Mouse (Mus musculus) hindlimb bud, embryonic 11.5 days (tissue): ENCODE measurements around the gene Cnih1.
A peak's percentile ranks its signal among the peaks of the same experiment; 100 is the strongest.
"Not testable (repeated sequence)": the region's sequence is repeated elsewhere in the genome, so short reads cannot be mapped to it uniquely, and the experiment has no call there.

Source experiments
- DNase-seq: peaks from one replicate; pipeline ENCODE4 v3.0.0-alpha.2; 2012; ENCODE audit warnings: low read depth, low spot score; ENCODE audit errors: extremely low spot score

Cnih1 gene

DNA sequence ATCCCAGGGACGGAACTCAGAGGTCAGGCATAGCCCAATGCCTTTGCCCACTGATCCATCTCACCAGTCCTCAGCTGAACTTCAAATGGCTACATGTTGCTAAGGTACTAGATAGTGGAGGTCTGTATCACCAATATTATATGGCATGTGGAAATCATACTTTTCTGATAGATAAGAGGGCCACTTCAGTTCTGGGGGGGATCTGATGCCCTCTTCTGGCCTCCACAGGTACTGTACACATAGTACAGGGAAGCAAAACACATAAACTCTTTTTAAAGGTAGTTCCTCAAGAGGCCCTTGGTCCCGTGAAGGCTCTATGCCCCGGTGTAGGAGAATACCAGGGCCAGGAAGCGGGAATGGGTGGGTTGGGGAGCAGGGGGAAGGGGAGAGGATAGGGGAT, 2.1 kb upstream of the Cnih1 start:
- DNase-seq = no peak

GRCm38 (mm10) chr14:46788505-46788901, 292 bp upstream of the Cnih1 start:
- DNase-seq = no peak

DNA sequence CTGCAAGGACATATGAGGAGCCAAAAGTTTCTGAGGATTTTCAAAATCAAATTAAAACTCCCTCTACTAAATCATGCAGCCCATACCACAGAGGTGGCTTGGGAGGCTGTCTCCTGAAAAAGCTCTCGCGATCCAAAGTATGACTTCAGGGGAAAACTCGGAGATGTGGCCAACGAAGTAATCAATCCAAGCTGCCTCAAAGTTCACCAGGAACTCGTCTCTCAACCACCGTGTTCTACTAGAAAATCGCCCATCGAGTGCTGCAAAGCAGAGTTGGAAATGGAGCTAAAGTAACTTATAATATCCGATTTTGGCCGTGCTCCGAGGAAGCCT, 791 bp downstream of the Cnih1 start:
- peak; percentile 18 for DNase-seq

GRCm38 (mm10) chr14:46785247-46785646, 3.0 kb downstream of the Cnih1 start:
- DNase-seq = no peak

DNA sequence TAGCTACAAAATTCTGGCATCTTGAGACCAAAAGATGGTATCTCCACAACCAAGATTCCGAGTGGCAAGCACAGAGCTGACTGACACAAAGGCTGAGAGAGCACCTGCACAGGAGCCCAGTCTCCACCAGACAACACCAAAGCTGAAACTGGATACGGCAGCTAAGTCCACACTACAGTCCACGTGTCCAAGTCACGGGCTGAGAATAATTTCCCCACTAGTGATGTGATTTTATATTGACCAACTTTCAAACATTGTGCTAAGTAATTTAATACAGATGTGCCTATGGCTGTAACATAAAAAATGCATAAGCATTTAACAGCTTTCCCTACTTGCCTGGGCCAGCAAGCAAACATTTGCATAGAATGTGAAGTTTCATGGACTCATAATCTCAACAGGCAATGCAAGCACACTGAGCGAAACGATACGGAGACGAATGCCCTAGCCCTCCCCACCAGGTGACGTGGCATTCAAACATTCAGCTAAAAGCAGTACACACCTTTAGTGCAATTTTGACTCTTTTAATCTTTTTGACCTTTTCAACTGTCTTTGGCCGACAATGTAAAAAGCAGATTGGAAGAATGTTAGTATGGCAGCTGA, 4.8 kb downstream of the Cnih1 start:
- no peak for DNase-seq

DNA sequence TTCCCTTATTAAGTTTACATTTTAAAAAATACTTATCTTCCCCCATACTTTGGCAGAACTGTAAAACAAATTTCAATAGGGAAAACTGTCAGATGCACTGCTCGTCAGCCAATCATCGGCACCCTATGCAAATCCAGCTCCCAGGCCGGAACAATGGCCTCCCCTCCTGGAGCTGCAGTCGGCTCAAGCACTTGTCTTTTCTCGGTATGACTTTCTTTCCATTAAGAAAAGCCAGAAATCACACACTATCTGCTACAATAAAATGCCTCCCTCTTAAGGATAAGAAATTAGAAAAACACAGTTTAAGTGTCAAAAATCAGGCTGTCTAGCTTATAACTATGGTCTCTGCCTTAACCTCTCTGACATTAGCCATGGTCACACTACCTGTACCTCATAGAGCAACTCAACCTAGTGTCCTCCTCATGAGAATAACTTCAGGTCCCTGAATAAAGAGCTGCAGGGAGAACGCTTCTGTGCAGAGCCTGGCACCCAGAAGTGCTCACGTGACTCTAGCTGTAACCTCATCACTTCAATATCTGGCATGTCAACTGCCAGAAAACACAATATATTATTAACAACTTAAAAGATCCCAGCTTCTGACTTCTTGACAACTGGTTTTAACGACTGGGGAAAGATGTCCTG, 5.9 kb downstream of the Cnih1 start:
- no peak for DNase-seq

DNA sequence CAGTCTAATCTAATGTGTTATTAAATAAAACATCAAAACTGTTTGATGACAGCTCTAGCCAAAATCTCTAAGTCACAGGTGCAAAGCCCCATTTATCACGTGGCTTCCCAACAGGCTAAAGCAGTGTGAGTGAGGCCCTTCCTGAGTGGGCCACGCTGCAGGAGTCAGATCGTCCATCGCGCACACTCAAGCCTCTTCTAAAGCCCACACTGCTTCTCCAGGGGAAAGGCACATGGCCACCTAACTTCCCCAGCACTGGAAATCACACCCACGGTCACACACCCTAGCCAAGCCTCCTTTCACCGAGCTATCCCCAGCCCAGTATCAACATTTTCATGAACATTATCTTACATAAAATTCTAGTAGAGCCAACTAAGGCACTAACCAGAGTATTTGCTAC, 7.1 kb downstream of the Cnih1 start:
- DNase-seq = no peak

- no peak for DNase-seq
Observed at GRCm38 (mm10) chr14:46779217-46779616, 9.0 kb downstream of the Cnih1 start.

- DNase-seq = no peak
Observed at GRCm38 (mm10) chr14:46778756-46779155, 9.5 kb downstream of the Cnih1 start.

DNA sequence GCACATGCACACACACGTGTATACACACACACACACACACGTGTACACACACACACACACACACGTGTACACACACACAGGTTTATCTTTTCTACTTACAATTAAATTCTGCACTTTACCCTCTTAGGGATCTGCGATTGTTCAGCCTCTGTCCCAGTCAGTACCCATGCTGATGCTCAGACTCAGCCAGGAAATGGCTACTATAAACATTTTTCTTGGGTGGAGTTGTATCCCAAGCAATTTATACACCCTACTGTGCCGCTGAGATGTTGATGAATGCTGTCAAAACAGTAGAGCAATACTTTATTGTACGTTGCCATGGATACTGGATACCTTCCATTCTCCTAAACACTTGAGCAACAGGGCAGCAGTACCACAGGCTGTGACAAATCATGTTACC, 18.2 kb downstream of the Cnih1 start:
- no peak for DNase-seq

GRCm38 (mm10) chr14:46767116-46767515, 21.1 kb downstream of the Cnih1 start:
- DNase-seq = no peak

DNA sequence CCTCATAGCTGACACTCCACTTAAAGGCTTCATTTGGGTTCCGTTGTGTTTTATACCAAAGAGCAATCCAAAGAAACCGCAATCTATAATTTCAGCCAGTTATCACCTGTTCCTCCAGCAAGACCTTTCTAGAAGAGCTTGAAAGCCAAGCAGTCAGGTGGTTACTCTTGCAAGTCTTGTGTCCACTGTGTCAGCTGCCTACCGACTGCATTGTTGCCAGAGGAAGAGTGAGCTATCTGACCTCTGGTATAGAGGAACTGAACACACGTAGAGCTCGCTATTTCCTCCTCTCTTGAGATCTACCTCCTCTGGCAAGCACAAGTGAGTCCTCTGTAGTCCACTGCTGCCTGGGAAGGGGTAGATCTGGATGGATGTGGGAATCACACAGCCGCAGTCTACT, 27.0 kb downstream of the Cnih1 start:
- no peak for DNase-seq

DNA sequence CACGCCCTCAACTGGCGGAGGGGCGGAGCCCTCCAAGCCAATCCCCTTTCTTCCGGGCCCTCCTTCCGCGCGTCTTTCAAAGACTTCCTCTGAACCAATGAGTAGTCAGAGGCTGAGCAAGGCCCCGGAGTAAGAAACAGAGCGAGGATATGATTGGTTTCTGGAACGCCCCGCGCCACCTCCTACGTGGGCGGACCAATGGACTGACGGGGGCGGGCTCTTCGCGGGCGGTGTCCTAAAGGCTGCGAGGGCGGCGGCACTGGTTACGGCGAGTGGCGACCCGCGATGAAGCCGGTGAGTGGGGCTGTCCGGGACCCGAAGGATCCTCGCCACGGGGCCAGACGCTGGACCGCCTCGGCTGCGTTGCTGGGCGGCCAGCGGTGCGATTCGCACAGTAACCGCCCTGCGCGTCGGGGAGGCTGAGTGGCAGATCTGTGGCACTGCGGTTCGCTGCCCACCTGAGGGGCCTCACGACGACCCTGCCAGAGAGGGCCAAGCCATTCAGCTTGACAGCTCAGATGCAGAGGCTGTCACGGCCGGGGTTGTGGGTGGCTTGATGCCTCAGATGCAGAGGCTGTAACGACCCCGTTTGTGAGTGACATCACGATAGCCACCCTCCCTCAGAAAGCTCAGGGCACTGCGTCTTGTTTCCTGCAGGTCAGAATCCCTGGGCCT, 27.7 kb downstream of the Cnih1 start, which contains the start of gene Cdkn3:
Gene Cdkn3 (plus strand): TSS at position 187 of the 675 bp plus-strand sequence.
- peak; percentile 73 for DNase-seq

GRCm38 (mm10) chr14:46759970-46760354, 28.2 kb downstream of the Cnih1 start:
- no peak for DNase-seq

GRCm38 (mm10) chr14:46757736-46758135, 30.5 kb downstream of the Cnih1 start:
- no peak for DNase-seq

DNA sequence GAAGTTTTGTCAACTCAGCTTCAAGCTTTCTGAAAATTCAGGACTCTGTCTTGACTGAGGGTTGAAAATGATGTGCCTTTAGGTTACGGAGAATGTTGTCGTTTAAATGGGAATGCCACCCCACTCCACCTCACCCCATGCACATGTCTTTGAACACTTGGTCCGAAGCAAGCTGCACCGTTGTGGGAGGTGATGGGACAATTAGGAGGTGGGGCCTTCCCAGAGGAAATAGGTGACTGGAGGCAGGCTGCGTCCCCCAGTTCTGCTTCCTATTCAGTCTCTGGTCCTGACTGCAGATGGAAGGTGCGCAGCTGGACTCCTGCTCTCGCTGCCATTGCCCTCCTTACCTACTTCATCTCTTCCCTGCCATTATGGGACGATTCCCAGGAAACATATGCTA, 32.4 kb downstream of the Cnih1 start:
- DNase-seq = no peak

GRCm38 (mm10) chr14:46754371-46754770, 33.8 kb downstream of the Cnih1 start:
- DNase-seq = not testable (repeated sequence)

DNA sequence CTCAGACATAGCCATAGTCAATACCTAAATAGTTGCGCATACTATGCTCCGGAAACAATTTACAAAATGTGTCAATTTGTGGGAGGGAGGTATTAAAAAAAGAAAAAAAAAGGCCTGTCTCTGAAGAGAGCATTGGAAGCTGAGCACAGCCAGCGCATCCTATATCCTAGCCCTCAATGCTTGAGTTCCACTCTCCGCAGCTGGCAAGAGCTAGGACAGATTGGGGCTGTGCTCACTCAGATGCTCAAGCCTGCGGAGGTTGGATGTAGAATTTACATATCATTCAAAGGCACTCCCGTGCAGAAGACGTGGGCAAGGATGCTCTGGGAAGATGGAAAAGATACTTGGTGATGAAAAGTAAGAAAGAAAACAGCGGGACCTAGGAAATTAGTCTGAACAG, 42.8 kb downstream of the Cnih1 start:
- DNase-seq = no peak

DNA sequence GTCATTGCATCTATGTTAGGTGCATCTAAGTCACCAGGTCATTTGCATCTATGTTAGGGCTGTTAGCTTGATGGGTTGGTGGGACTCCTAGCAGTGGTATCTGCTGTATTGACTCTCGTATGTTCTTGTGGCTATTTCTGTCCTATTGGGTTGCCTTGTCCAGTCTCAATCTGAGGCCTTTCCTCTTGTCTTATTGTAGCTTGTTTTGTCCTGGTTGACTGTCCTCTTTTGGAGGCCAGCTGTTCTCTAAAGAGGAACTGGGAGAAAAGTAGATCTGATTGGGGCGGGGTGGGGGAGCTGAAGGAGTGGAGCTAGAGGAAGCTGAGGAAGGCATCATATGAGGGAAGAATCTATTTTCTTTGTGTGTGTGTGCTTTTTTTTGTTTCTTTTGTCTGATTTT, 45.5 kb downstream of the Cnih1 start:
- no peak for DNase-seq

DNA sequence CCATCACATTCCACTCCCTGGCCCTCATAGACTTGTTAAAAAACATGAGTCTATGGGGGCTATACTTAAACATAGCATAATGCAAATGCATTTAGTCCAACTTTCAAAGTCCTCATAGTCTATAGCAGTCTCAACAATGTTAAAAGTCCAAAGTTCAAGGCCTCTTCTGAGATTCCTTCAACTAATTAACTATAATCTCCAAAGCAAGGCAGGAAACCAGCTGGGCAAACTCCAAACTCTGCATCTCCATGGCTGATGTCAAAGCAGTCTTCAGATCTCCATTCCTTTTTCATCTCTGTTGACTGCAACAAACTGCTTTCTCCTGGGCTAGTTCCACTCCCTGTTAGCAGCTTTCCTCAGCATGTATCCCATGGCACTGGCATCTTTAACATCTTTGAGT, 50.9 kb downstream of the Cnih1 start:
- DNase-seq = not testable (repeated sequence)

- no peak for DNase-seq
Observed at GRCm38 (mm10) chr14:46736366-46736765, 51.8 kb downstream of the Cnih1 start.

DNA sequence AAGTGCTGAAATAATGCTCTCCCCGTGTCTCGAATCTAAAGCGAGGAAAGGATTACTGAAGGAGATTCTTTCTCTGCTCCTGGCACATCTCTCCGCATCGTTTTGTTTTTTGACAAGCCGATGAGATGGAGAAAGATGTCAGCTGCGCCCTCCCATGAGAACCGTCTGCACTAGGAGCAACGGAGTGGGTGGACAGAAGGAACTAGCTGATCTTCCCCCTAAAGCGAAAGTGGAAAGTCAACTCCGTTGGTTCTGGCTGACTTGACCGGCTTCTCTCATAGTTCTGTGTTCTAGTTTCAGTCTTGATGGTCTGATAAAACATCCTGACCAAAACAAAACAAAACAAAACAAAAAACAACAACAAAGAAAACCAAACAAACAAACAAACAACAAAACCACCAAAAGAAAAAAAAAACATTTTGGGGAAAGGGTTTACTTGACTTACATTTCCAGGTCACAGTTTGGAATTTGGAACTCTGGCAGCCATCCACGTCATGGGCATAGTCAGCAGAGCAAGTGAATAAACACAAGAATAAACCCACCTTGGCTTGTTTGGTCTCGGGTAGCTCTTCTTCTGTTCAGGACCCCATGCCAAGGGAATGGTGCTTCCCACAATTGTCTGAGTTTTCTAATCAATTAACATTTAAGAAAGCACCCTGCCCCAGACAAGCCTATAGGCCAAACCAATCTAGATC, 53.3 kb downstream of the Cnih1 start:
- DNase-seq = no peak
